Mouse (Mus musculus): ENCODE measurements at regions not wholly inside any gene's neighbourhood (a gene's known extent, or its start where the extent isn't known, plus 50 kb on each side); places are given as distances from the start of the nearest gene placed in this dataset.

DNA sequence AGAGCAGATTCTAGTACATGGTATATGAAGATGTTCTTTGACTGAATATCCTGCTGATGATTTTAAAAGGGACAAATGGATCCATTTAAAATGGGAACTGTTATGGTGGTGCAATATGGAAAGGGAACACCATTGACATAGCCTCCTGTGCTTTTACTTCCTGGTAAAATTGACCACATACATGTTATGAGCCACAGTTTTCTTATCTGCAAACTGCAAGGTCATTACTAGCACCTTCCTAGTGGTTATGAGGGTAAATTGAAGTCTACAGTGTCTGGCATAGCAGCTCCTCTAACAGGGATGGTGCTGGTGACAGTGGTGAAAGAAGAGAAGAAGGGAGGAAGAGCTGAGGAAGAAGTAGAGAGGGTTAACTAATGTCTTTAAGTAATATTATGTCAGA lies 61.5 kb upstream of the Slc4a7 start:
- TF ChIP-seq CTCF (IDR thresholded peaks at IDR 0.05; ENCODE audit: borderline replicate concordance, insufficient read depth, low read depth, low read length) (no peak), POLR2A (IDR thresholded peaks at IDR 0.05; ENCODE audit: borderline replicate concordance, insufficient read depth, low read length) (no peak)
